Comparison of ENCODE assay signal across 8 mouse cellular contexts in the genomic region with DNA sequence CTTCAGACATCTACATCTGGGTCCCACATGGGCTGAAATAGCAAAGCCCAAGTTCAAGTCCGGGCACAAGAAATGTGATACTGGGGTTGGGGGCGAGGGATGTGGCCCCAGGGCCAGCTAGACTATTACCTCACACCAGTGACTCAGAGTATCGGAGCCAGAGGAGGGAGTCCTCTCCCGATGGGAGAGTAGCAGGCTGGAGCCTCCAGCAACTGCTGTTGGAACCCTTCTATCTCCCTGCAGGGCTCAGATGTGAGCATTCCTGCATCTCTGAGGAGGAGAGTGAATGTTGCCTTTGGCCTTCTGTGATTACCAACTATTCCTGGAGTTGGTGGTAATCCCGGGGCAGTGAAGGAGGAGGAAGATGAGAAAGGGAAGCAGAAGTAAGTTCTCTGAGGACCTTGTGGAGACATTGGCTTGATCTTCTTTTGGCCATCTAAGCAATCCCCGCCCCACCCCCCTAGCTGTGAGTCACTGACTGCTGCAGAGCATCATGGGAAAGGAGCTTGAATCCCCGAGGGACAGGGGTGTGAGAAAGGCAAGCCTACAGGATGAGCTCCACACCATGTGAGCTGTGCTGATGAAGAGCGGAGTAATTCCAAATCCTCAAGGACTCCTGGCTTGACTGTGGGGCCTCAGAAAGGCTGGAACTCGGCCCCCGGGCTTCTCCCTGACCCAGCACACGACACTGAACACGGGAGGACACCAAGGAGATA.
DNase-seq lines count a peak whose midpoint lies in the region; ATAC-seq and TF ChIP-seq lines count a peak whose summit lies in the region.

No protein-coding gene starts in this region.

- H3ac ChIP-seq in myocyte (ENCODE audit: control insufficient read depth, insufficient read length), result no peak overlapping the region

- no peak for TF ChIP-seq CTCF in kidney, postnatal 0 days (IDR thresholded peaks at IDR 0.05; ENCODE audit: low read depth)
- no peak for TF ChIP-seq CTCF in thymus, adult 2 months (IDR thresholded peaks at IDR 0.05; ENCODE audit: borderline replicate concordance, control insufficient read depth, extremely low read depth, insufficient read depth, low read length, poor library complexity)

- peak; percentile 54 for TF ChIP-seq POLR2A in myocyte (IDR thresholded peaks at IDR 0.05; ENCODE audit: insufficient read length, low read depth)
- no peak for TF ChIP-seq POLR2A in thymus, adult 2 months (IDR thresholded peaks at IDR 0.05; ENCODE audit: control insufficient read depth, extremely low read depth, insufficient read depth, low read length, poor library complexity)

- no peaks in the 10 kb centered on the region for H3K4me1 ChIP-seq in hindbrain, embryonic 11.5 days (replicated peaks; ENCODE audit: control insufficient read depth, insufficient read depth, low read length)
- H3K4me1 ChIP-seq in hindbrain, embryonic 12.5 days, result peaks cover 21% of the 10 kb centered on the region
- peaks cover 16% of the 10 kb centered on the region; the same call in 1 of the 2 replicates for H3K4me1 ChIP-seq in kidney, postnatal 0 days (replicated peaks; ENCODE audit: insufficient read depth, low read length)
- H3K4me1 ChIP-seq in thymus, adult 2 months (replicated peaks; ENCODE audit: control insufficient read depth, insufficient read depth, low read length), result 0 out of 2 replicates have a peak, but pooled peaks cover 3% of the 10 kb centered on the region

- no peaks in the 10 kb centered on the region for H3K36me3 ChIP-seq in hindbrain, embryonic 11.5 days (ENCODE audit: control insufficient read depth, insufficient read depth, low read length)
- no peaks in the 10 kb centered on the region for H3K36me3 ChIP-seq in hindbrain, embryonic 12.5 days
- no peaks in the 10 kb centered on the region for H3K36me3 ChIP-seq in kidney, postnatal 0 days (ENCODE audit: insufficient read depth, low read length)
- no peaks in the 10 kb centered on the region for H3K36me3 ChIP-seq in myocyte (ENCODE audit: control insufficient read depth, insufficient read depth)
- H3K36me3 ChIP-seq in thymus, adult 2 months (ENCODE audit: control insufficient read depth, insufficient read depth, low read length), result no peaks in the 10 kb centered on the region

- no peaks in the 10 kb centered on the region for H3K27me3 ChIP-seq in hindbrain, embryonic 11.5 days (ENCODE audit: control insufficient read depth, insufficient read depth, low read length)
- peaks cover 4% of the 10 kb centered on the region; the same call in 1 of the 2 replicates for H3K27me3 ChIP-seq in hindbrain, embryonic 12.5 days
- no peaks in the 10 kb centered on the region for H3K27me3 ChIP-seq in kidney, postnatal 0 days (ENCODE audit: insufficient read depth, low read length)
- no peaks in the 10 kb centered on the region for H3K27me3 ChIP-seq in myocyte (ENCODE audit: control insufficient read depth, insufficient read depth, insufficient read length)
- no peaks in the 10 kb centered on the region for H3K27me3 ChIP-seq in thymus, adult 2 months (ENCODE audit: control insufficient read depth, insufficient read depth, low read length)

- no peak for ATAC-seq in hindbrain, embryonic 11.5 days (ENCODE audit: low FRiP score)
- no peak for ATAC-seq in hindbrain, embryonic 12.5 days (ENCODE audit: low FRiP score)
- no peak for ATAC-seq in kidney, postnatal 0 days (replicated peaks; ENCODE audit: low FRiP score, low read depth)
- no peak for ATAC-seq in cerebellum, adult (ENCODE audit: insufficient number of reproducible peaks, low FRiP score, low TSS enrichment)

- H3K4me3 ChIP-seq in hindbrain, embryonic 11.5 days (ENCODE audit: low read depth, low read length), result no peak overlapping the region
- no peak overlapping the region for H3K4me3 ChIP-seq in hindbrain, embryonic 12.5 days
- H3K4me3 ChIP-seq in kidney, postnatal 0 days (replicated peaks; ENCODE audit: low read depth, low read length), result no peak overlapping the region
- peak overlapping the region; percentile 30 for H3K4me3 ChIP-seq in myocyte
- no peak overlapping the region for H3K4me3 ChIP-seq in thymus, adult 2 months (ENCODE audit: control insufficient read depth, insufficient read depth, low read length)

- WGBS in hindbrain, embryonic 11.5 days, result 77% methylated on average over 12 of the region's 12 CpGs
- 75% methylated on average over 12 of the region's 12 CpGs for WGBS in hindbrain, embryonic 12.5 days
- 60% methylated on average over 12 of the region's 12 CpGs for WGBS in kidney, postnatal 0 days
- WGBS in thymus, adult 2 months, result 79% methylated on average over 12 of the region's 12 CpGs

- H3K4me2 ChIP-seq in hindbrain, embryonic 11.5 days (replicated peaks; ENCODE audit: low read depth, low read length), result no peak overlapping the region
- no peak overlapping the region for H3K4me2 ChIP-seq in hindbrain, embryonic 12.5 days (replicated peaks)
- no peak overlapping the region for H3K4me2 ChIP-seq in kidney, postnatal 0 days (ENCODE audit: low read length)
- H3K4me2 ChIP-seq in myocyte (ENCODE audit: low read depth), result peak overlapping the region; percentile 94

- no peaks in the 10 kb centered on the region for H3K9me3 ChIP-seq in hindbrain, embryonic 11.5 days (ENCODE audit: control insufficient read depth, low read length)
- no peaks in the 10 kb centered on the region for H3K9me3 ChIP-seq in hindbrain, embryonic 12.5 days (replicated peaks)
- H3K9me3 ChIP-seq in kidney, postnatal 0 days (replicated peaks; ENCODE audit: low read length), result no peaks in the 10 kb centered on the region

- H3K27ac ChIP-seq in hindbrain, embryonic 11.5 days (ENCODE audit: low read depth, low read length), result no peak overlapping the region
- H3K27ac ChIP-seq in hindbrain, embryonic 12.5 days, result no peak overlapping the region
- H3K27ac ChIP-seq in kidney, postnatal 0 days, result no peak overlapping the region
- H3K27ac ChIP-seq in thymus, adult 2 months (ENCODE audit: control insufficient read depth, insufficient read depth, low read length), result no peak overlapping the region

- peak; percentile 34 for DNase-seq in hindbrain, embryonic 11.5 days (ENCODE audit: low spot score)
- peak; percentile 73 for DNase-seq in adrenal gland, adult 2 months
- DNase-seq in gastrocnemius, postnatal 4 days (ENCODE audit: low spot score in 2 of 2), result peak; percentile 66 to 78
- peak; percentile 52 for DNase-seq in kidney, postnatal 0 days (ENCODE audit: low spot score)
- no peak for DNase-seq in thymus, adult 2 months

- H3K79me2 ChIP-seq in myocyte (ENCODE audit: control insufficient read depth, insufficient read depth), result no peaks in the 10 kb centered on the region

- H3K9ac ChIP-seq in hindbrain, embryonic 11.5 days (ENCODE audit: low read depth, low read length), result no peak overlapping the region
- H3K9ac ChIP-seq in hindbrain, embryonic 12.5 days, result no peak overlapping the region
- H3K9ac ChIP-seq in kidney, postnatal 0 days (ENCODE audit: low read depth, low read length), result no peak overlapping the region

TF ChIP-seq in myocyte, 11 proteins besides CTCF, POLR2A, EP300 and RAD21:
- TF ChIP-seq REST (IDR thresholded peaks at IDR 0.05; ENCODE audit: insufficient read depth, insufficient read length) (no peak), USF1 (IDR thresholded peaks at IDR 0.05; ENCODE audit: low read depth) (peak; percentile 42), E2F4 (IDR thresholded peaks at IDR 0.05; ENCODE audit: insufficient read depth) (no peak), POLR2AphosphoS2 (IDR thresholded peaks at IDR 0.05; ENCODE audit: insufficient read length, low read depth) (peak; percentile 27)
